Mouse (Mus musculus): ENCODE data around the gene Gpr84. TPM values are rescaled to one million over a fixed set of nuclear protein-coding genes. Genes with fewer than 3 reads are reported as not detected.

Gpr84 gene
- polyA plus RNA-seq, 1 experiment from 2014 or later: 0.32 TPM

DNA sequence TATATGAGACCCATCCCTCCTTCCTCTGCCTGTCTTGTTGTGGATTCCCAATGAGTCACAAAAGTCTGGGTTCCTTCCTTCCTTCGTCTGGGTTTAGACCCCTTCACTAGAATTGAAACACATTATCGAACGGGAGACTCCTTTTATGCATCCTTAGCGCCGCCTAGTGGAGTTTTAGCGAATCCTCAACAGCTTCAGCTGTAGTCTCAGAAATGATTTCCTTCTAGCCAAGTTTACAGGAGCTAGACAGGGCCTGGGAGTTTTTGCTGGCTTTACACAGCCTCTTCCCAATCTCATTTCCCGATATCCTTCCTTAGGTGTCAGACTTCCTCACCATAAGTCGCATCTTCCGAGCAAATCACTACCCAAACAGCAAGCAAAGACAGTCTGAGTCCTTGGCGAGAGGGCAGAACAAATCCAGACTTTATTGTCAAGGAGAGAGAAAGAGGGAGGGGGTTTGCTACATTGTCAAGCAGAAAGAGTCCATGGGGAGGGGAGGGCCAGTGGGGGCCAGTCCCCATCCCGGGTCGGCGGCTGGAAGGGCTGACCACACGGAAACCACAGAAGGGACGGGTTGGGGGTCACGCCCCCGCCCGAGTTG, 3.2 kb upstream of the Gpr84 start:
- Histone ChIP-seq H3K36me3 (peaks cover 38% of the 10 kb centered on the region), H3K9me3 (replicated peaks) (no peaks in the 10 kb centered on the region), H3K27ac (replicated peaks) (peak overlapping the region; percentile 75), H3K4me1 (peaks cover 43% of the 10 kb centered on the region), H3K4me3 (peak overlapping the region; percentile 50), H3K27me3 (ENCODE audit: low read depth, poor library complexity, severe bottlenecking) (peaks cover 32% of the 10 kb centered on the region)
- 9% methylated on average over 18 of the region's 18 CpGs for WGBS
- peak; percentile 62 for DNase-seq (ENCODE audit: low spot score)

- 65% methylated on average over 26 of the region's 26 CpGs for WGBS
- no peaks in the 10 kb centered on the region for H3K36me3 ChIP-seq
- peak overlapping the region; percentile 28 for H3K4me3 ChIP-seq
- DNase-seq (ENCODE audit: low spot score): no peak
- peak overlapping the region; percentile 63; the same call in 1 of the 2 replicates for H3K27ac ChIP-seq (replicated peaks)
- H3K4me1 ChIP-seq: peaks cover 57% of the 10 kb centered on the region
- H3K27me3 ChIP-seq (ENCODE audit: low read depth, poor library complexity, severe bottlenecking): peaks cover 34% of the 10 kb centered on the region
- no peaks in the 10 kb centered on the region for H3K9me3 ChIP-seq (replicated peaks)
Observed at GRCm38 (mm10) chr15:103308876-103309580, 1.4 kb downstream of the Gpr84 start.

- peak overlapping the region; percentile 63; the same call in 1 of the 2 replicates for H3K27ac ChIP-seq (replicated peaks)
- H3K4me1 ChIP-seq: peaks cover 57% of the 10 kb centered on the region
- peaks cover 31% of the 10 kb centered on the region for H3K27me3 ChIP-seq (ENCODE audit: low read depth, poor library complexity, severe bottlenecking)
- no peaks in the 10 kb centered on the region for H3K36me3 ChIP-seq
- peak overlapping the region; percentile 28 for H3K4me3 ChIP-seq
- H3K9me3 ChIP-seq (replicated peaks): no peaks in the 10 kb centered on the region
- WGBS: 45% methylated on average over 28 of the region's 28 CpGs
- peak; percentile 42 for DNase-seq (ENCODE audit: low spot score)
Observed at GRCm38 (mm10) chr15:103308056-103308875, 2.1 kb downstream of the Gpr84 start.

- peaks cover 31% of the 10 kb centered on the region for H3K27me3 ChIP-seq (ENCODE audit: low read depth, poor library complexity, severe bottlenecking)
- no peaks in the 10 kb centered on the region for H3K9me3 ChIP-seq (replicated peaks)
- H3K4me1 ChIP-seq: peaks cover 64% of the 10 kb centered on the region
- peak overlapping the region; percentile 61 for H3K27ac ChIP-seq (replicated peaks)
- no peaks in the 10 kb centered on the region for H3K36me3 ChIP-seq
- 0 out of 2 replicates have a peak overlapping the region, but pooled peaks have one; percentile 16 for H3K4me3 ChIP-seq
- WGBS: 2% methylated on average over 7 of the region's 7 CpGs
- peak; percentile 94 for DNase-seq (ENCODE audit: low spot score)
Observed at GRCm38 (mm10) chr15:103307125-103307524, 3.3 kb downstream of the Gpr84 start.

GRCm38 (mm10) chr15:103305792-103306645, 4.4 kb downstream of the Gpr84 start:
- Histone ChIP-seq H3K27me3 (ENCODE audit: low read depth, poor library complexity, severe bottlenecking) (peaks cover 31% of the 10 kb centered on the region), H3K9me3 (replicated peaks) (no peaks in the 10 kb centered on the region), H3K4me3 (peak overlapping the region; percentile 62), H3K36me3 (no peaks in the 10 kb centered on the region), H3K4me1 (peaks cover 75% of the 10 kb centered on the region), H3K27ac (replicated peaks) (peak overlapping the region; percentile 98)
- no peak for DNase-seq (ENCODE audit: low spot score)
- WGBS: 36% methylated on average over 8 of the region's 8 CpGs

DNA sequence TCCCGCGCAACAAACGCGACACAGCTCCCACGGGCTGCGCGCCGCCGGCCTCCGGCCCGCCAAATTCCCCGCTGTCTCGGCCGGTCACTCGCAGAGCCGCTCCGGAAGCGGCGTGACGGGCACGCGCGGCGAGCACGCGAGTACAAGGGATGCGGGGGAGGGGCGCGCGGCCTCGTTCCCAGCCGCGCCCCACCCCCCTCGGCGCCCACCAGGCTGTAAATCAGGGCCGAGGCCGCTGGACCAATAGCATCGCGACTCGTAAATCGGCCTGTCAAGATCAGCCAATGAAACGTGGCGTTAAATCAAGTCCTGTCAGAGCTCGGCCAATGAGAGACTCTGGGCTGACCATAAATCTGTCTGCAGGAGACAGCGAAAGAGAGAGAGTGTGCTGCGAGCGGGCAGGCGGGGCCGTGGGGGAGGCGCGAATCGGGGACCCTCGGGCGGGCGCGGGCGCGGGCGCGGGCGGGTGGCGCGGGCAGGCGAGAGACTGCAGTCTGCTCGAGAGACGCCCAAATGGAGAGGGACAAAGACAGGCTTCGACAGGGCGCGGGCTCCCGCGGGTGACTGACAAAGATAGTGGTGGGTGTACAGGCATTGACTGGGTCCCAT, 5.2 kb downstream of the Gpr84 start:
- H3K27me3 ChIP-seq (ENCODE audit: low read depth, poor library complexity, severe bottlenecking): peaks cover 27% of the 10 kb centered on the region
- peak overlapping the region; percentile 98 for H3K27ac ChIP-seq (replicated peaks)
- WGBS: under 1% methylated on average over 71 of the region's 71 CpGs
- DNase-seq (ENCODE audit: low spot score): peak; percentile 99
- H3K36me3 ChIP-seq: no peaks in the 10 kb centered on the region
- no peaks in the 10 kb centered on the region for H3K9me3 ChIP-seq (replicated peaks)
- peaks cover 84% of the 10 kb centered on the region for H3K4me1 ChIP-seq
- H3K4me3 ChIP-seq: peak overlapping the region; percentile 62

GRCm38 (mm10) chr15:103304616-103304969, 5.8 kb downstream of the Gpr84 start:
- Histone ChIP-seq H3K4me3 (peak overlapping the region; percentile 62), H3K4me1 (peaks cover 90% of the 10 kb centered on the region), H3K36me3 (no peaks in the 10 kb centered on the region), H3K27ac (replicated peaks) (peak overlapping the region; percentile 98), H3K27me3 (ENCODE audit: low read depth, poor library complexity, severe bottlenecking) (peaks cover 21% of the 10 kb centered on the region), H3K9me3 (replicated peaks) (no peaks in the 10 kb centered on the region)
- no peak for DNase-seq (ENCODE audit: low spot score)
- under 1% methylated on average over 9 of the region's 9 CpGs for WGBS

DNA sequence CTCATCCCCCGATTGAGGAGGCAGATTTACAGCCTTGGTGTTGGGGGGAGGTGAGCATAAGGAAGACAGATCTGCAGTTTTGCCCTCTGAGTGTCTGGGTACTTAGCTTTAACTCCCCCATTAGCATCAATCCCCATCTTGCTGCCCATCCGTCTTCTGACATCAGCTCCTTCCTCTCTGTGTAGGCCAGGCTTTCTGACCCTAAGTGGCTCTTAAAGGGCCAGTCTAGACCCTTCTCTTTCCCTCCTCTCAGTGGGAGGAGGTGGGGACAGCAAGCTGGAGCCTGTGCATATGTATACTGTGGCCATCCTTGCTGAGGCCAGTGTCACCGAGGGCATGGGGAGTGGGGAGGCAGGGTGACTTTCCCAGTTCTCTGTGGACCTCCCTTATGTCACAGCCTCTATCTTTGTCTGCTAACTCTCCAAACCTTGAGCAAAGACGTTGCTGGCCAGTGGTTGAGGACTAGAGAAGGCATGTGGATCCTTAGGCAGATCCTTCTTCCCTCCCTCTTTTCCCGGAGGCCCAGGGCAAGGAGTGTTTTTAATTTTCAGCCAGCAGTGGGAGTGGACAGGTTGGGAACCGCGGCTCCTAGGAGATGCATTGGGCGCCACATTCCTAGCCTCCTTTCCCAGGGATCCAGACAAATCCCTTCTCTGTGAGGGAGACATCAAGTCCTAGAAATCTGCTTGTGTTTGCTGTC, 6.3 kb downstream of the Gpr84 start:
- peak overlapping the region; percentile 98 for H3K27ac ChIP-seq (replicated peaks)
- H3K4me3 ChIP-seq: peak overlapping the region; percentile 62
- H3K4me1 ChIP-seq: peaks cover 92% of the 10 kb centered on the region
- H3K9me3 ChIP-seq (replicated peaks): no peaks in the 10 kb centered on the region
- H3K27me3 ChIP-seq (ENCODE audit: low read depth, poor library complexity, severe bottlenecking): peaks cover 16% of the 10 kb centered on the region
- peaks cover 2% of the 10 kb centered on the region; the same call in 1 of the 2 replicates for H3K36me3 ChIP-seq
- peak; percentile 53 for DNase-seq (ENCODE audit: low spot score)
- 12% methylated on average over 8 of the region's 8 CpGs for WGBS

- peak overlapping the region; percentile 16; the same call in 1 of the 2 replicates for H3K4me3 ChIP-seq
Observed at GRCm38 (mm10) chr15:103302341-103303021, 7.9 kb downstream of the Gpr84 start.

GRCm38 (mm10) chr15:103301547-103302340, 8.7 kb downstream of the Gpr84 start:
- Histone ChIP-seq H3K27me3 (ENCODE audit: low read depth, poor library complexity, severe bottlenecking) (no peaks in the 10 kb centered on the region), H3K27ac (replicated peaks) (peak overlapping the region; percentile 98), H3K4me3 (peak overlapping the region; percentile 55), H3K9me3 (replicated peaks) (no peaks in the 10 kb centered on the region), H3K36me3 (peaks cover 26% of the 10 kb centered on the region), H3K4me1 (peaks cover 100% of the 10 kb centered on the region)
- DNase-seq (ENCODE audit: low spot score): peak; percentile 37
- WGBS: 21% methylated on average over 5 of the region's 5 CpGs

More at GRCm38 (mm10) chr15:103302341-103303021, 7.9 kb downstream of the Gpr84 start:
- DNase-seq (ENCODE audit: low spot score): peak; percentile 26
- 50% methylated on average over 6 of the region's 6 CpGs for WGBS
- Histone ChIP-seq H3K9me3 (replicated peaks) (no peaks in the 10 kb centered on the region), H3K4me1 (peaks cover 99% of the 10 kb centered on the region), H3K27ac (replicated peaks) (peak overlapping the region; percentile 98), H3K27me3 (ENCODE audit: low read depth, poor library complexity, severe bottlenecking) (0 out of 2 replicates have a peak, but pooled peaks cover under 1% of the 10 kb centered on the region), H3K36me3 (peaks cover 18% of the 10 kb centered on the region)
